Mouse (Mus musculus) forebrain, embryonic 12.5 days (tissue): Measurements from ENCODE around the gene Zfhx3. TPM values are rescaled to one million over a fixed set of nuclear protein-coding genes. Genes with fewer than 3 reads are reported as not detected.

Source experiments
- ATAC-seq: fragments of 200-750 bp; cut with Nextera tagmentation; 2 replicates; pipeline ENCODE4 v1.8.0; 2017; ENCODE audit warnings: moderate TSS enrichment; ENCODE audit not compliant: low FRiP score
- H3K27ac ChIP-seq: fragments of 300-500 bp; sonication (generic); 2 replicates; pipeline ENCODE4 v1.5.1; 2016; ENCODE audit warnings: mild to moderate bottlenecking
- H3K27me3 ChIP-seq: fragments of 300-500 bp; sonication (generic); 2 replicates; pipeline ENCODE4 v1.6.1; 2016; ENCODE audit warnings: mild to moderate bottlenecking
- H3K36me3 ChIP-seq: fragments of 300-500 bp; sonication (generic); replicated peaks from 2 replicates; pipeline ENCODE4 v1.6.1; 2016; ENCODE audit warnings: mild to moderate bottlenecking
- H3K4me1 ChIP-seq: fragments of 300-500 bp; sonication (generic); 2 replicates; pipeline ENCODE4 v1.6.1; 2016
- H3K4me2 ChIP-seq: fragments of 300-500 bp; sonication (generic); 2 replicates; pipeline ENCODE4 v1.6.1; 2016; ENCODE audit warnings: mild to moderate bottlenecking, moderate library complexity
- H3K4me3 ChIP-seq: fragments of 300-500 bp; sonication (generic); replicated peaks from 2 replicates; pipeline ENCODE4 v1.5.1; 2016; ENCODE audit warnings: mild to moderate bottlenecking
- H3K9ac ChIP-seq: fragments of 300-500 bp; sonication (generic); 2 replicates; pipeline ENCODE4 v1.6.1; 2016; ENCODE audit warnings: mild to moderate bottlenecking
- H3K9me3 ChIP-seq: fragments of 300-500 bp; sonication (generic); 2 replicates; pipeline ENCODE4 v1.6.1; 2016
- WGBS: fragments of 180-500 bp; shearing (Covaris S2); methylation state at CpG from one replicate; pipeline ENCODE4 v1.1.7; 2016; 5-methylcytosine and 5-hydroxymethylcytosine counted together
- polyA plus RNA-seq: library from polyadenylated mRNA; unstranded; fragments of >200 nt; fragmentation: Nextera tagmentation; extraction: Ambion mirVana; gene quantifications from 2 replicates; pipeline ENCODE4 v1.2.1, GENCODE M21; 2016

Zfhx3 gene
- polyA plus RNA-seq, 1 experiment from 2014 or later: 30.5 TPM

- Histone ChIP-seq H3K4me1 (peaks cover 24% of the 10 kb centered on the region), H3K27me3 (no peaks in the 10 kb centered on the region), H3K27ac (no peak overlapping the region), H3K4me3 (no peak overlapping the region), H3K4me2 (no peak overlapping the region), H3K9ac (no peak overlapping the region), H3K36me3 (0 out of 2 replicates have a peak, but pooled peaks cover 2% of the 10 kb centered on the region), H3K9me3 (no peaks in the 10 kb centered on the region)
- 90% methylated on average over 14 of the region's 14 CpGs for WGBS
- ATAC-seq: no peak
Observed at GRCm38 (mm10) chr8:108868259-108869090, 926.0 kb downstream of the Zfhx3 start.

GRCm38 (mm10) chr8:108869420-108869819 is 927.0 kb downstream of the Zfhx3 start:
- Histone ChIP-seq H3K27me3 (no peaks in the 10 kb centered on the region), H3K4me2 (no peak overlapping the region), H3K4me1 (peaks cover 19% of the 10 kb centered on the region), H3K36me3 (peaks cover 6% of the 10 kb centered on the region; the same call in 1 of the 2 replicates), H3K9me3 (no peaks in the 10 kb centered on the region), H3K27ac (no peak overlapping the region), H3K4me3 (no peak overlapping the region), H3K9ac (no peak overlapping the region)
- ATAC-seq: no peak
- 90% methylated on average over 3 of the region's 3 CpGs for WGBS

- Histone ChIP-seq H3K27me3 (no peaks in the 10 kb centered on the region), H3K9me3 (no peaks in the 10 kb centered on the region), H3K4me1 (peaks cover 19% of the 10 kb centered on the region), H3K9ac (no peak overlapping the region), H3K4me3 (no peak overlapping the region), H3K36me3 (peaks cover 6% of the 10 kb centered on the region; the same call in 1 of the 2 replicates), H3K27ac (no peak overlapping the region), H3K4me2 (no peak overlapping the region)
- ATAC-seq: no peak
- 85% methylated on average over 5 of the region's 5 CpGs for WGBS
Observed at GRCm38 (mm10) chr8:108869935-108870334, 927.5 kb downstream of the Zfhx3 start.

GRCm38 (mm10) chr8:108870371-108870770 is 927.9 kb downstream of the Zfhx3 start:
- Histone ChIP-seq H3K4me3 (no peak overlapping the region), H3K9ac (no peak overlapping the region), H3K4me1 (peaks cover 19% of the 10 kb centered on the region), H3K4me2 (no peak overlapping the region), H3K36me3 (peaks cover 4% of the 10 kb centered on the region; the same call in 1 of the 2 replicates), H3K27me3 (no peaks in the 10 kb centered on the region), H3K27ac (no peak overlapping the region), H3K9me3 (no peaks in the 10 kb centered on the region)
- no peak for ATAC-seq
- 97% methylated on average over 3 of the region's 3 CpGs for WGBS

GRCm38 (mm10) chr8:108875722-108876121 is 933.3 kb downstream of the Zfhx3 start:
- WGBS: 86% methylated on average over 5 of the region's 5 CpGs
- Histone ChIP-seq H3K27me3 (no peaks in the 10 kb centered on the region), H3K9ac (no peak overlapping the region), H3K4me2 (no peak overlapping the region), H3K4me1 (0 out of 2 replicates have a peak, but pooled peaks cover 5% of the 10 kb centered on the region), H3K36me3 (peaks cover 4% of the 10 kb centered on the region; the same call in 1 of the 2 replicates), H3K9me3 (no peaks in the 10 kb centered on the region), H3K4me3 (no peak overlapping the region), H3K27ac (no peak overlapping the region)
- no peak for ATAC-seq

- H3K4me1 ChIP-seq: peaks cover 18% of the 10 kb centered on the region
- WGBS: 92% methylated on average over 6 of the region's 6 CpGs
Observed at GRCm38 (mm10) chr8:108880101-108880500, 937.7 kb downstream of the Zfhx3 start.

GRCm38 (mm10) chr8:108881336-108881735 is 938.9 kb downstream of the Zfhx3 start:
- H3K4me2 ChIP-seq: no peak overlapping the region

More at GRCm38 (mm10) chr8:108880101-108880500, 937.7 kb downstream of the Zfhx3 start:
- Histone ChIP-seq H3K27ac (no peak overlapping the region), H3K36me3 (no peaks in the 10 kb centered on the region), H3K4me3 (no peak overlapping the region), H3K27me3 (peaks cover 12% of the 10 kb centered on the region; the same call in 1 of the 2 replicates), H3K9me3 (no peaks in the 10 kb centered on the region), H3K9ac (no peak overlapping the region), H3K4me2 (no peak overlapping the region)
- ATAC-seq: no peak

GRCm38 (mm10) chr8:108882073-108882472 is 939.6 kb downstream of the Zfhx3 start:
- Histone ChIP-seq H3K4me2 (no peak overlapping the region), H3K4me3 (no peak overlapping the region), H3K27me3 (peaks cover 15% of the 10 kb centered on the region), H3K4me1 (peaks cover 37% of the 10 kb centered on the region), H3K9me3 (no peaks in the 10 kb centered on the region), H3K27ac (no peak overlapping the region), H3K9ac (no peak overlapping the region), H3K36me3 (no peaks in the 10 kb centered on the region)
- ATAC-seq: no peak
- 87% methylated on average over 9 of the region's 9 CpGs for WGBS

More at GRCm38 (mm10) chr8:108881336-108881735, 938.9 kb downstream of the Zfhx3 start:
- Histone ChIP-seq H3K36me3 (no peaks in the 10 kb centered on the region), H3K4me1 (peaks cover 29% of the 10 kb centered on the region), H3K27me3 (peaks cover 12% of the 10 kb centered on the region; the same call in 1 of the 2 replicates), H3K27ac (no peak overlapping the region), H3K9ac (no peak overlapping the region), H3K9me3 (no peaks in the 10 kb centered on the region), H3K4me3 (no peak overlapping the region)
- ATAC-seq: no peak
- 94% methylated on average over 7 of the region's 7 CpGs for WGBS

GRCm38 (mm10) chr8:108883381-108883780 is 940.9 kb downstream of the Zfhx3 start:
- peaks cover 49% of the 10 kb centered on the region for H3K4me1 ChIP-seq
- H3K9me3 ChIP-seq: no peaks in the 10 kb centered on the region
- WGBS: 89% methylated on average over 6 of the region's 6 CpGs
- no peak overlapping the region for H3K27ac ChIP-seq
- ATAC-seq: no peak
- H3K9ac ChIP-seq: no peak overlapping the region
- H3K27me3 ChIP-seq: peaks cover 27% of the 10 kb centered on the region
- H3K4me2 ChIP-seq: no peak overlapping the region
- no peak overlapping the region for H3K4me3 ChIP-seq
- no peaks in the 10 kb centered on the region for H3K36me3 ChIP-seq

- peaks cover 27% of the 10 kb centered on the region for H3K27me3 ChIP-seq
- no peaks in the 10 kb centered on the region for H3K9me3 ChIP-seq
- H3K4me1 ChIP-seq: peaks cover 62% of the 10 kb centered on the region
- H3K27ac ChIP-seq: peak overlapping the region; percentile 42; the same call in 1 of the 2 replicates
- no peaks in the 10 kb centered on the region for H3K36me3 ChIP-seq
- 56% methylated on average over 4 of the region's 4 CpGs for whole genome bisulfite sequencing
- H3K4me3 ChIP-seq: no peak overlapping the region
- H3K4me2 ChIP-seq: no peak overlapping the region
- ATAC-seq: no peak
- H3K9ac ChIP-seq: no peak overlapping the region
Observed at GRCm38 (mm10) chr8:108884947-108885346, 942.5 kb downstream of the Zfhx3 start.

- no peak overlapping the region for H3K4me3 ChIP-seq
- H3K27ac ChIP-seq: 0 out of 2 replicates have a peak overlapping the region, but pooled peaks have one; percentile 42
- peaks cover 27% of the 10 kb centered on the region for H3K27me3 ChIP-seq
- no peaks in the 10 kb centered on the region for H3K36me3 ChIP-seq
- H3K9ac ChIP-seq: no peak overlapping the region
- no peaks in the 10 kb centered on the region for H3K9me3 ChIP-seq
- H3K4me2 ChIP-seq: no peak overlapping the region
- peaks cover 64% of the 10 kb centered on the region for H3K4me1 ChIP-seq
- WGBS: 41% methylated on average over 14 of the region's 14 CpGs
- no peak for ATAC-seq
Observed at GRCm38 (mm10) chr8:108885450-108885849, 943.0 kb downstream of the Zfhx3 start.

- Histone ChIP-seq H3K9me3 (no peaks in the 10 kb centered on the region), H3K9ac (no peak overlapping the region), H3K27ac (0 out of 2 replicates have a peak overlapping the region, but pooled peaks have one; percentile 42), H3K27me3 (peaks cover 31% of the 10 kb centered on the region), H3K4me2 (no peak overlapping the region), H3K4me1 (peaks cover 64% of the 10 kb centered on the region), H3K4me3 (no peak overlapping the region), H3K36me3 (no peaks in the 10 kb centered on the region)
- ATAC-seq: no peak
- WGBS: 25% methylated on average over 12 of the region's 12 CpGs
Observed at GRCm38 (mm10) chr8:108885861-108886260, 943.4 kb downstream of the Zfhx3 start.
